Mouse (Mus musculus) liver, embryonic 12.5 days (tissue): ENCODE measurements around the gene Magoh. TPM values are rescaled to one million over a fixed set of nuclear protein-coding genes. Genes with fewer than 3 reads are reported as not detected.

ENCODE experiments used
- ATAC-seq: fragments of 200-750 bp; cut with Nextera tagmentation; 2 replicates; pipeline ENCODE4 v1.8.0; 2017; ENCODE audit warnings: moderate number of reproducible peaks, mild to moderate bottlenecking, moderate library complexity
- H3K27ac ChIP-seq: fragments of 300-500 bp; sonication (generic); 2 replicates; pipeline ENCODE4 v1.5.1; 2016; ENCODE audit warnings: mild to moderate bottlenecking
- H3K27me3 ChIP-seq: fragments of 300-500 bp; sonication (generic); replicated peaks from 2 replicates; pipeline ENCODE4 v1.6.1; 2016; ENCODE audit warnings: mild to moderate bottlenecking, moderate library complexity
- H3K36me3 ChIP-seq: fragments of 300-500 bp; sonication (generic); 2 replicates; pipeline ENCODE4 v1.6.1; 2016; ENCODE audit warnings: mild to moderate bottlenecking, moderate library complexity
- H3K4me1 ChIP-seq: fragments of 300-500 bp; sonication (generic); 2 replicates; pipeline ENCODE4 v1.6.1; 2016
- H3K4me2 ChIP-seq: fragments of 300-500 bp; sonication (generic); 2 replicates; pipeline ENCODE4 v1.6.1; 2016; ENCODE audit warnings: mild to moderate bottlenecking, moderate library complexity
- H3K4me3 ChIP-seq: fragments of 300-500 bp; sonication (generic); 2 replicates; pipeline ENCODE4 v1.5.1; 2016; ENCODE audit warnings: mild to moderate bottlenecking, moderate library complexity
- H3K9ac ChIP-seq: fragments of 300-500 bp; sonication (generic); 2 replicates; pipeline ENCODE4 v1.6.1; 2016; ENCODE audit warnings: mild to moderate bottlenecking, moderate library complexity
- H3K9me3 ChIP-seq: fragments of 300-500 bp; sonication (generic); replicated peaks from 2 replicates; pipeline ENCODE4 v1.6.1; 2016; ENCODE audit warnings: mild to moderate bottlenecking, moderate library complexity
- WGBS: fragments of 180-500 bp; shearing (Covaris S2); methylation state at CpG from one replicate; pipeline ENCODE4 v1.1.7; 2016; ENCODE audit not compliant: insufficient replicate concordance; 5-methylcytosine and 5-hydroxymethylcytosine counted together
- polyA plus RNA-seq: library from polyadenylated mRNA; unstranded; fragments of >200 nt; fragmentation: Nextera tagmentation; extraction: Ambion mirVana; gene quantifications from 2 replicates; pipeline ENCODE4 v1.2.1, GENCODE M21; 2016

Magoh gene
- polyA plus RNA-seq, 1 experiment from 2014 or later = 151 TPM

DNA sequence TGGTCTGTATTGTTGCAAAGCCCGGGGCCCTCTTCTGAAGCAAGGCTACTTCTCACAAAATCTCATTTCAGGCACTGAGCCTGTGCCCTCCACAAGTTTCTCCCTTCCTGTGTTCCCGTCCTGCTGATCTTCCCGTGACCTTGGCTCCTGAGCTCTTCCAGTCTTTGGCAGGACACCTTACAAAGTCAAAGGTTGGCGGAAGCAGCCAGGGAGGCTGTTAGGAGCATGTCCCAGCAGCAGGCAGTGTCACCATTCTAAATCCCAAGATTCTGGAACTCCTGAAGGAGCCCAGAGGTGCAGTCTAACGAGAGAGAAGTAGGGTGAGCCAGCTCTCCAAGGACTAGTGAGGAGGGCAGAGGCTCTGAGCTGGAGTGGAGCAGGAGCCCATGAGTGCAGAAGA is 31.0 kb upstream of the Magoh start:
- Histone ChIP-seq H3K9me3 (no peaks in the 10 kb centered on the region), H3K4me2 (no peak overlapping the region), H3K9ac (no peak overlapping the region), H3K36me3 (peaks cover 31% of the 10 kb centered on the region), H3K27me3 (peaks cover 21% of the 10 kb centered on the region), H3K4me3 (no peak overlapping the region), H3K27ac (no peak overlapping the region), H3K4me1 (no peaks in the 10 kb centered on the region)
- WGBS = 76% methylated on average over 5 of the region's 5 CpGs
- no peak for ATAC-seq

DNA sequence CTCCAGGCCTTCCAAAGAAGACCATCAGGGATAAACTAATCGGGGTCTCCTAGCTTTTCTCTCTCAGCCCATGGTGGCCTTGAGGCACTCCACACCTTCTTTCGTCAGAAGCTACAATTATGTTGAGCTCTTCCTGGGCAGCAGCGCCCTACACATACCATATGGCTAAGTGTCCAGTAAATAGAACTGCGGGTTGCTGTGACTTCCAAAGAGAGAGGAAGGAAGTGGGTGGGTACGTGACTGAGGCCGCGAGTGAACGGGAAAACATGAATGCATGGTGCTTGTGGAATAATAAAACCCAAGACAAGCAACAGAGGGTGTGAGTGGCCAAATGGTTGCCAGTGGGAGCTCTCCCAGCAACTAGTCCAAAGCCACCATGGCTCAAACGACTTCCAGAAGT is 29.9 kb upstream of the Magoh start:
- H3K4me2 ChIP-seq = no peak overlapping the region
- H3K4me1 ChIP-seq = no peaks in the 10 kb centered on the region
- H3K9me3 ChIP-seq = no peaks in the 10 kb centered on the region
- peaks cover 34% of the 10 kb centered on the region for H3K36me3 ChIP-seq
- H3K27me3 ChIP-seq = peaks cover 21% of the 10 kb centered on the region
- no peak overlapping the region for H3K9ac ChIP-seq
- WGBS = 56% methylated on average over 9 of the region's 9 CpGs
- ATAC-seq = no peak
- no peak overlapping the region for H3K4me3 ChIP-seq
- no peak overlapping the region for H3K27ac ChIP-seq

DNA sequence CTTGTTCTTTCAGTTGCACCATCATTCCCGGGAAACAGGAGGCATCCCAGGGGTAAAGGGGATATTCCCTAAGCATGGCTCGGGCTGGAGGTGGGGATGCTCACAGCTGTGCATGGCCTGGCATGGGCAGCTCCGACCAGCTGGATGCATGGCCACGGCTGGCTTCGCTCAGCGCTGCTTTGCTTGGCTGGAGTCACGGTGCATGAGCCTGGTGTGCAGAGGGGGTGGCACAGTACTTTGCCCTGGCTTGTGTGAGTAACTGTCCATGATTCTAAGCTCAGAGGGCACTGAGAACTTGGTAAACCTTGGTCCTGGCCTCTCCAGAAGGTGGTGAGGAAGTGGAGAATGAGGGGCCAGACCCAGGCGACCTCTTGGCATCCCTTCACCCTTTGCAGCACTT is 29.5 kb upstream of the Magoh start:
- WGBS = 76% methylated on average over 8 of the region's 8 CpGs
- H3K9ac ChIP-seq = no peak overlapping the region
- no peak overlapping the region for H3K27ac ChIP-seq
- H3K4me2 ChIP-seq = no peak overlapping the region
- H3K9me3 ChIP-seq = no peaks in the 10 kb centered on the region
- H3K4me1 ChIP-seq = no peaks in the 10 kb centered on the region
- H3K4me3 ChIP-seq = no peak overlapping the region
- H3K27me3 ChIP-seq = peaks cover 21% of the 10 kb centered on the region
- no peak for ATAC-seq
- H3K36me3 ChIP-seq = peaks cover 39% of the 10 kb centered on the region

DNA sequence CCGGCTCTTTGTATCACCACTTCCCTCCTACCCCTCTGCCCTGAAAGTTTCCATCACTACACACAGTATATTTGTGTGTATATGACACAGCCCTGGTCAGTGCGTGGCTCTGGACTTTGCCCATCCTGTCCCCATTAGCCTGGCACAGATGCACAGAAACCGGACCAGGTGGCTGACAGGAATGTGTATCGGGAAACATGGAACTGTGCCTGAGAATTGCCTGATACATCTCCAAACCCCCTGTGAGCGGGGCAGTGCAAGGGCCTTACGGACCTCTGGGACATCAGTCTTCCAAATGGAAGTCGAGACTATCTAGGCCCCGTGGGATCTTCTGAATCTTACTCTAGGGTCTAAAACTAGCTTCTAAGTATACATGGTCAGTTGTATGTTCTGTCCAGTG is 26.2 kb upstream of the Magoh start:
- Histone ChIP-seq H3K9me3 (no peaks in the 10 kb centered on the region), H3K27me3 (no peaks in the 10 kb centered on the region), H3K4me2 (no peak overlapping the region), H3K27ac (no peak overlapping the region), H3K4me1 (no peaks in the 10 kb centered on the region), H3K9ac (no peak overlapping the region), H3K4me3 (no peak overlapping the region), H3K36me3 (peaks cover 57% of the 10 kb centered on the region)
- no peak for ATAC-seq
- WGBS = 84% methylated on average over 8 of the region's 8 CpGs

DNA sequence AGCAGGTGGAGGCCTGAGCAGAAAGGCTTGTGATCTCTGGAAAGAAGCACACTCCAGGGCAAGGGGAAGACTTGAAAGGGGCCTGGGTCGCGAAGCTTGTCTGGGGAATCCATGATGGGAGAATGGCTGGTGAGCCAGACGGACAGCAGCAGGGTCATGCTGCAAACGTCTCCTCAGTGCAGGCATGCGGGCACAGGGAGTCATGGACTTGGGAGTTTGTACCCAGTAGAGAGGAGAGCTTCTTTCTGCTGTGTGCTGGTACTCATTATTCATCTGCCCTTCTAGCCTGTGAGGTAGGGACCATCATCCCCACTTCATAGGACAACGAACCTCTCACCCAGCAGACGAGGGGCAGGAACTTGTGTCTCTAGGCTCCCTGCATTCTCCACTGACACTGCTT is 25.7 kb upstream of the Magoh start:
- Histone ChIP-seq H3K27ac (no peak overlapping the region), H3K4me1 (no peaks in the 10 kb centered on the region), H3K27me3 (no peaks in the 10 kb centered on the region), H3K4me3 (no peak overlapping the region), H3K9me3 (no peaks in the 10 kb centered on the region), H3K4me2 (no peak overlapping the region), H3K36me3 (peaks cover 57% of the 10 kb centered on the region), H3K9ac (no peak overlapping the region)
- ATAC-seq = no peak
- WGBS = 71% methylated on average over 7 of the region's 7 CpGs

DNA sequence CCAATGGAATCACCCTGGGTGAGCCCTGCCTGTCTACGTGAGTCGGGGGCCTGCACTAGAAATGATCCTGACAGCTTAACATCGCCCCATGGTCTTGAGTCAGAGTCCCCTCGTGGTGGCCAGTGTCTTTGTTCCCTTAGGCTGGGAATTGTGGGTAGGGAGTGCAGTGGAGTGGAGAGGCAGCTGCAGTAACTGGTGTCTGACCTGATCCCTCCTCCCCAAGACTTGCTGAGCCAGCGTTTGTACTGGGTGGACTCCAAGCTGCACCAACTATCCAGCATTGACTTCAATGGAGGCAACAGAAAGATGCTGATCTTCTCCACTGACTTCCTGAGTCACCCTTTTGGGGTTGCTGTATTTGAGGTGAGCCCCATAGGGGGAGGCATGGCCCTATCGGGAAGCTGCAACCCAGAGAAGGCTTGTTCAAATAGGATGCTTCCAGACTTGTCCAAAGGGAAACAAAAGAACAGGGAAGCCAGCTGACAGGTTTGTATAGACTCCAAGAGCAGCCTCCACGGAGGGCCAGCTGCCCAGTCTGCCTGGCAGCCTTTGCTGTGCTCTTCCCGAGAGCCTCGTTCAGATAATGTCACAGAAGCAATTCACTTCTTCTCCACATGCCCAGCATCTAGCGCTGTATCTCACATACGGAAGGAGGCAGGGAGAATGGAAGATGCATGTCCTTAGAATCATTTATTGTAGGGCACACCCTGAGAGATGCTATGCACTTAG is 22.4 kb upstream of the Magoh start:
- no peak overlapping the region for H3K4me2 ChIP-seq
- no peaks in the 10 kb centered on the region for H3K4me1 ChIP-seq
- H3K27ac ChIP-seq = no peak overlapping the region
- no peak for ATAC-seq
- no peak overlapping the region for H3K4me3 ChIP-seq
- 70% methylated on average over 11 of the region's 11 CpGs for WGBS
- no peak overlapping the region for H3K9ac ChIP-seq
- H3K36me3 ChIP-seq = peaks cover 66% of the 10 kb centered on the region
- H3K9me3 ChIP-seq = no peaks in the 10 kb centered on the region
- H3K27me3 ChIP-seq = no peaks in the 10 kb centered on the region

- Histone ChIP-seq H3K27ac (no peak overlapping the region), H3K36me3 (peaks cover 74% of the 10 kb centered on the region)
Observed at GRCm38 (mm10) chr4:107858995-107859394, 20.6 kb upstream of the Magoh start.

GRCm38 (mm10) chr4:107864866-107865265 is 14.7 kb upstream of the Magoh start:
- ATAC-seq = no peak
- no peaks in the 10 kb centered on the region for H3K9me3 ChIP-seq
- H3K9ac ChIP-seq = no peak overlapping the region
- H3K4me2 ChIP-seq = no peak overlapping the region
- no peak overlapping the region for H3K4me3 ChIP-seq
- no peaks in the 10 kb centered on the region for H3K27me3 ChIP-seq
- H3K27ac ChIP-seq = no peak overlapping the region
- peaks cover 39% of the 10 kb centered on the region for H3K36me3 ChIP-seq
- H3K4me1 ChIP-seq = no peaks in the 10 kb centered on the region
- 70% methylated on average over 4 of the region's 4 CpGs for WGBS

More at GRCm38 (mm10) chr4:107858995-107859394, 20.6 kb upstream of the Magoh start:
- Histone ChIP-seq H3K4me1 (no peaks in the 10 kb centered on the region), H3K4me3 (no peak overlapping the region), H3K27me3 (no peaks in the 10 kb centered on the region), H3K9ac (no peak overlapping the region), H3K4me2 (no peak overlapping the region), H3K9me3 (no peaks in the 10 kb centered on the region)
- no peak for ATAC-seq
- 78% methylated on average over 7 of the region's 7 CpGs for WGBS

- Histone ChIP-seq H3K4me3 (no peak overlapping the region), H3K9me3 (no peaks in the 10 kb centered on the region), H3K9ac (no peak overlapping the region), H3K4me1 (peaks cover 21% of the 10 kb centered on the region), H3K4me2 (no peak overlapping the region), H3K27ac (no peak overlapping the region), H3K27me3 (no peaks in the 10 kb centered on the region), H3K36me3 (peaks cover 58% of the 10 kb centered on the region)
- ATAC-seq = no peak
- WGBS = 79% methylated on average over 1 of the region's 1 CpGs
Observed at GRCm38 (mm10) chr4:107881631-107882030, 2.1 kb downstream of the Magoh start.

DNA sequence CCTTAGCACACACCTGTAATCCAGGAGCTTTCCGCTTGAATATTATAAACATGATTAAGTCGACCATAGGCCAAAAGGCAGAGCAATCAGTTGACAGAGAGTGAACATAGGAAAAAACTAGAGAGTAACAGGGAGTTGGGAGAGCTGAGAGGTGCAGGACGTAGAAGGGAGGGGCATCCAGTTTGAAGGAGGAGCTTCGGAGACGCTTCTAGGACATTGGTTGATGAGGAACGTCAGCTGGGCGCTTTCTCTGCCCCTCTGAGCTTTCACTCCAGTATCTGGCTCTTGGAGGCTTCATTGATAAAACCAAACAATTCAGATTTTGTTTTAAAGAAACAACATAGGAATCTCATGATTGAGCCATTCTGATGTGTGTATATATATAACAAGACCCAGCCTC is 6.8 kb downstream of the Magoh start:
- H3K27me3 ChIP-seq = no peaks in the 10 kb centered on the region
- no peak for ATAC-seq
- peaks cover 66% of the 10 kb centered on the region for H3K36me3 ChIP-seq
- no peak overlapping the region for H3K27ac ChIP-seq
- H3K4me3 ChIP-seq = no peak overlapping the region
- H3K4me2 ChIP-seq = no peak overlapping the region
- H3K4me1 ChIP-seq = peaks cover 28% of the 10 kb centered on the region
- 84% methylated on average over 7 of the region's 7 CpGs for WGBS
- H3K9me3 ChIP-seq = no peaks in the 10 kb centered on the region
- H3K9ac ChIP-seq = no peak overlapping the region

DNA sequence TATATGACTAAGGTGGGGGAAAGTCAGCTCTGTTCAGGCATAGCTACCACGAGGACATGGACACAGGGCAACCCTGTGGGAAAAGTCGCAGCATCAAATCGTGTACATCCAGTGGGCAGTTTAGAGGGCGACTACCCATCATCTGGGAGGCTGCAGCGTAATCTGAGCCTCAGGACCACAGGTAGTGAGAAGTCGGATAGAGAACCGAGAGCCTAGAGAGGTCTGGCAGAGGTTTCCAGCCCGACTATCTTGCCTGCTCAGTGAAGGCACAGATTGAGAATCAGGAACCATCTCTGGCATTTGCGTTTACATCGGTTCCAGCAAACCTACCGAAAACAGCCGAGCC is 9.8 kb downstream of the Magoh start:
- 2% methylated on average over 12 of the region's 12 CpGs for WGBS
- H3K4me2 ChIP-seq = peak overlapping the region; percentile 90
- H3K9me3 ChIP-seq = no peaks in the 10 kb centered on the region
- peaks cover 28% of the 10 kb centered on the region for H3K4me1 ChIP-seq
- H3K9ac ChIP-seq = peak overlapping the region; percentile 65
- no peaks in the 10 kb centered on the region for H3K27me3 ChIP-seq
- H3K36me3 ChIP-seq = peaks cover 62% of the 10 kb centered on the region
- peak; percentile 13 for ATAC-seq
- peak overlapping the region; percentile 71 for H3K4me3 ChIP-seq
- peak overlapping the region; percentile 86 for H3K27ac ChIP-seq

DNA sequence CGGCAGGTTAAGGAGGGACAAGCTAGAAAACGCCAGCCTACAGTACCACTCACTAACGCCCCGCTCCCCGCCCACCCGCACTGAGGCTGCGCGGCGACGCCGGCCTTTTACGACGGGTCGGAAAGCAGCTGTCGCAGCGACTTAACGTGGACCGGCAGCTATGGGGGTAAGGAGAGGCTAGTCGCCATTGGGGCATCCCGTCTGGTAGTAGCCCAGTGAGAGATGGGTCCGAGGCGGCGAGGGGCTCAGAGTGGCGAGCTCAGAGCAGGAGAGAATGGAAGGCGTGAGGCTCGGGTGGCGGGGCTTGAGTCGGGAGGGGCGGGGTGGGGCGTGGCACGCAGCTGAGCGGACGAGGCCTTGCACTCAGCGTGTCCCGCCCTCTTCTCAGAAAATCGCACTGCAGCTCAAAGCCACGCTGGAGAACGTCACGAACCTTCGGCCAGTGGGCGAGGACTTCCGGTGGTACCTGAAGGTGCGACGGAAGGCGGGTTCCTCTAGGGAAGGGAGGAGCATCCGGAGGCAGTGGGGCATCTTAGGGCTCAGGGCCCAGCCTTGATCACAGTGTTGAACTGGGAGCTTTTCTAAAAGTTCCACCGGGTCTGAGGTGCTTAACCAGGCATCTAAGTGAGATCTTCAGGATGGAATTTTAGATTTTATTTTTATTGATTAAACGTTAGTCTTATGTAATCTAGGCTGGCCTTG is 10.3 kb downstream of the Magoh start, which contains the start of gene 0610037L13Rik:
0610037L13Rik (plus strand) TSS at position 83 of the 702 bp plus-strand sequence.
- Histone ChIP-seq H3K27ac (peak within 1 kb of the TSS; percentile 86), H3K9me3 (no peaks in the 10 kb centered on the region), H3K4me2 (peak within 1 kb of the TSS; percentile 90), H3K4me3 (peak within 1 kb of the TSS; percentile 71), H3K36me3 (peaks cover 62% of the 10 kb centered on the region), H3K9ac (peak within 1 kb of the TSS; percentile 65), H3K27me3 (no peaks in the 10 kb centered on the region), H3K4me1 (peaks cover 28% of the 10 kb centered on the region)
- under 1% methylated on average over 48 of the region's 48 CpGs for whole genome bisulfite sequencing
- peak; percentile 94 for ATAC-seq
